Mouse (Mus musculus) ES-E14 (cell line): Measurements from ENCODE around the gene Atp5b.

Experiments
- CHD2 ChIP-seq: IDR thresholded peaks from 2 replicates; pipeline ENCODE4 v1.6.1; 2014; ENCODE audit warnings: mild to moderate bottlenecking, low read depth, low read length, inconsistent platforms
- HCFC1 ChIP-seq: IDR thresholded peaks from 2 replicates; pipeline ENCODE4 v1.6.1; 2012; ENCODE audit warnings: low read length, inconsistent platforms, borderline replicate concordance; ENCODE audit not compliant: insufficient read depth
- MAFK ChIP-seq: IDR thresholded peaks from 2 replicates; pipeline ENCODE4 v1.6.1; 2014; ENCODE audit warnings: mild to moderate bottlenecking, low read depth, low read length, inconsistent platforms; ENCODE audit not compliant: insufficient read depth
- ZC3H11A ChIP-seq: IDR thresholded peaks from 2 replicates; pipeline ENCODE4 v1.6.1; 2012; ENCODE audit warnings: low read depth, mild to moderate bottlenecking, inconsistent platforms, low read length, borderline replicate concordance
- ZNF384 ChIP-seq: IDR thresholded peaks from 2 replicates; pipeline ENCODE4 v1.6.1; 2012; ENCODE audit warnings: low read depth, low read length, inconsistent platforms

DNA sequence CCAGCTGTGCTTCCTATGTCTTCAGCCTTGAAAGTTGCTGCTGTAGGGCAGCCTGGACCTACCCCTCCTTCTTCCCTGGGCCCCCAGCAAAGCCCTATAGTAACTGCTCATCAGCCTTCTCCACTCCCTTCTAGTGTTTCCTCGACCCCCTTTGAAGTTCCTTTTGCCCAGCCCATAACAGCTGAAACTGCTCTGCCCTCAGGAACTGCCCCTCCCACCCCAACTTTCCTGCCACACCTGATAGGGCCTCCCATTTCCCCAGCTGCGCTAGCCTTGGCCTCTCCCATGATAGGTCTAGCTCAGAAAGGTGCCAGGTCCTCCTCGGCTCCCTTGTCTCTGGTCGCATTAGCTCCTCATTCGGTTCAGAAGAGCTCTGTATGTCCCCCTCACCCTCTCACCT, 43.9 kb upstream of the Atp5b start:
- no peak for TF ChIP-seq ZC3H11A
- no peak for TF ChIP-seq MAFK
- no peak for TF ChIP-seq HCFC1
- no peak for TF ChIP-seq ZNF384
- no peak for TF ChIP-seq CHD2
